Mouse (Mus musculus): Measurements from ENCODE around the gene Arhgdib.
A peak's percentile ranks its signal among the peaks of the same experiment; 100 is the strongest.

- TF ChIP-seq CTCF (conservative IDR thresholded peaks at IDR 0.05; ENCODE audit: low read length) (peak; percentile 52), NANOG (IDR thresholded peaks at IDR 0.05; ENCODE audit: borderline replicate concordance, low read length) (no peak)
Observed at GRCm38 (mm10) chr6:136920320-136921257, 21.1 kb downstream of the Arhgdib start.
